Mouse (Mus musculus): ENCODE measurements at regions not wholly inside any gene's neighbourhood (a gene's known extent, or its start where the extent isn't known, plus 50 kb on each side); places are given as distances from the start of the nearest gene placed in this dataset.

- H3K9ac ChIP-seq (ENCODE audit: low read depth, low read length, severe bottlenecking), result no peak overlapping the region
- no peak for TF ChIP-seq POLR2A (IDR thresholded peaks at IDR 0.05; ENCODE audit: borderline replicate concordance, extremely low read depth, insufficient read depth, insufficient read length)
- H3K27me3 ChIP-seq (ENCODE audit: control insufficient read depth, insufficient read depth, low read length), result no peaks in the 10 kb centered on the region
- ATAC-seq (ENCODE audit: low FRiP score, low read depth), result no peak
- H3K9me3 ChIP-seq (ENCODE audit: control insufficient read depth, low read length), result no peaks in the 10 kb centered on the region
- peaks cover 62% of the 10 kb centered on the region for H3K4me1 ChIP-seq (ENCODE audit: control insufficient read depth, insufficient read depth, low read length)
- H3K27ac ChIP-seq (replicated peaks; ENCODE audit: low read depth, low read length), result no peak overlapping the region
- no peak for DNase-seq (ENCODE audit: low spot score)
- H3K4me3 ChIP-seq (replicated peaks; ENCODE audit: low read length), result no peak overlapping the region
- H3K4me2 ChIP-seq (replicated peaks; ENCODE audit: low read depth, low read length, severe bottlenecking), result no peak overlapping the region
- H3K36me3 ChIP-seq (ENCODE audit: control insufficient read depth, insufficient read depth, low read length), result no peaks in the 10 kb centered on the region
- 10% methylated on average over 1 of the region's 1 CpGs for WGBS
Observed at GRCm38 (mm10) chr14:120150589-120150988, 108.4 kb upstream of the Oxgr1 start.

- no peak for TF ChIP-seq POLR2A (IDR thresholded peaks at IDR 0.05; ENCODE audit: borderline replicate concordance, extremely low read depth, insufficient read depth, insufficient read length)
- H3K36me3 ChIP-seq (ENCODE audit: control insufficient read depth, insufficient read depth, low read length), result no peaks in the 10 kb centered on the region
- peak overlapping the region; percentile 83 for H3K27ac ChIP-seq (replicated peaks; ENCODE audit: low read depth, low read length)
- H3K4me2 ChIP-seq (replicated peaks; ENCODE audit: low read depth, low read length, severe bottlenecking), result peak overlapping the region; percentile 34
- 23% methylated on average over 7 of the region's 7 CpGs for WGBS
- H3K4me1 ChIP-seq (ENCODE audit: control insufficient read depth, insufficient read depth, low read length), result peaks cover 64% of the 10 kb centered on the region
- ATAC-seq (ENCODE audit: low FRiP score, low read depth), result no peak
- no peaks in the 10 kb centered on the region for H3K27me3 ChIP-seq (ENCODE audit: control insufficient read depth, insufficient read depth, low read length)
- H3K9ac ChIP-seq (ENCODE audit: low read depth, low read length, severe bottlenecking), result no peak overlapping the region; the same call in 1 of the 2 replicates
- no peaks in the 10 kb centered on the region for H3K9me3 ChIP-seq (ENCODE audit: control insufficient read depth, low read length)
- no peak overlapping the region for H3K4me3 ChIP-seq (replicated peaks; ENCODE audit: low read length)
- DNase-seq (ENCODE audit: low spot score), result no peak
Observed at GRCm38 (mm10) chr14:120154413-120154812, 112.2 kb upstream of the Oxgr1 start.

- TF ChIP-seq POLR2A (IDR thresholded peaks at IDR 0.05; ENCODE audit: borderline replicate concordance, extremely low read depth, insufficient read depth, insufficient read length), result no peak
- ATAC-seq (ENCODE audit: low FRiP score, low read depth) (no peak), DNase-seq (ENCODE audit: low spot score) (no peak)
- 91% methylated on average over 2 of the region's 2 CpGs for WGBS
- H3K9me3 ChIP-seq (ENCODE audit: control insufficient read depth, low read length), result no peaks in the 10 kb centered on the region
- no peaks in the 10 kb centered on the region for H3K36me3 ChIP-seq (ENCODE audit: control insufficient read depth, insufficient read depth, low read length)
- H3K4me3 ChIP-seq (replicated peaks; ENCODE audit: low read length), result no peak overlapping the region
- H3K27me3 ChIP-seq (ENCODE audit: control insufficient read depth, insufficient read depth, low read length), result no peaks in the 10 kb centered on the region
- H3K27ac ChIP-seq (replicated peaks; ENCODE audit: low read depth, low read length), result no peak overlapping the region
- no peak overlapping the region for H3K4me2 ChIP-seq (replicated peaks; ENCODE audit: low read depth, low read length, severe bottlenecking)
- H3K4me1 ChIP-seq (ENCODE audit: control insufficient read depth, insufficient read depth, low read length), result peaks cover 4% of the 10 kb centered on the region; the same call in 1 of the 2 replicates
- no peak overlapping the region for H3K9ac ChIP-seq (ENCODE audit: low read depth, low read length, severe bottlenecking)
Observed at GRCm38 (mm10) chr14:120164184-120164583, 111.3 kb upstream of the Mbnl2 start.

GRCm38 (mm10) chr14:120165496-120166045 is 109.9 kb upstream of the Mbnl2 start:
- DNase-seq (ENCODE audit: low spot score) (no peak), ATAC-seq (ENCODE audit: low FRiP score, low read depth) (no peak)
- Histone ChIP-seq H3K9me3 (ENCODE audit: control insufficient read depth, low read length) (no peaks in the 10 kb centered on the region), H3K4me3 (replicated peaks; ENCODE audit: low read length) (no peak overlapping the region), H3K4me2 (replicated peaks; ENCODE audit: low read depth, low read length, severe bottlenecking) (no peak overlapping the region), H3K27me3 (ENCODE audit: control insufficient read depth, insufficient read depth, low read length) (no peaks in the 10 kb centered on the region), H3K4me1 (ENCODE audit: control insufficient read depth, insufficient read depth, low read length) (no peaks in the 10 kb centered on the region), H3K9ac (ENCODE audit: low read depth, low read length, severe bottlenecking) (no peak overlapping the region), H3K36me3 (ENCODE audit: control insufficient read depth, insufficient read depth, low read length) (no peaks in the 10 kb centered on the region), H3K27ac (replicated peaks; ENCODE audit: low read depth, low read length) (no peak overlapping the region)
- no peak for TF ChIP-seq POLR2A (IDR thresholded peaks at IDR 0.05; ENCODE audit: borderline replicate concordance, extremely low read depth, insufficient read depth, insufficient read length)
- 83% methylated on average over 10 of the region's 10 CpGs for WGBS

GRCm38 (mm10) chr14:120170733-120171132 is 104.7 kb upstream of the Mbnl2 start:
- H3K36me3 ChIP-seq (ENCODE audit: control insufficient read depth, insufficient read depth, low read length), result no peaks in the 10 kb centered on the region
- no peaks in the 10 kb centered on the region for H3K27me3 ChIP-seq (ENCODE audit: control insufficient read depth, insufficient read depth, low read length)
- WGBS, result 89% methylated on average over 7 of the region's 7 CpGs
- H3K9me3 ChIP-seq (ENCODE audit: control insufficient read depth, low read length), result no peaks in the 10 kb centered on the region
- no peak overlapping the region for H3K4me3 ChIP-seq (replicated peaks; ENCODE audit: low read length)
- H3K4me2 ChIP-seq (replicated peaks; ENCODE audit: low read depth, low read length, severe bottlenecking), result no peak overlapping the region
- H3K9ac ChIP-seq (ENCODE audit: low read depth, low read length, severe bottlenecking), result no peak overlapping the region
- ATAC-seq (ENCODE audit: low FRiP score, low read depth), result no peak
- TF ChIP-seq POLR2A (IDR thresholded peaks at IDR 0.05; ENCODE audit: borderline replicate concordance, extremely low read depth, insufficient read depth, insufficient read length), result no peak
- H3K27ac ChIP-seq (replicated peaks; ENCODE audit: low read depth, low read length), result no peak overlapping the region
- peaks cover 15% of the 10 kb centered on the region for H3K4me1 ChIP-seq (ENCODE audit: control insufficient read depth, insufficient read depth, low read length)
- DNase-seq (ENCODE audit: low spot score), result no peak

- WGBS, result 93% methylated on average over 4 of the region's 4 CpGs
- H3K27me3 ChIP-seq (ENCODE audit: control insufficient read depth, insufficient read depth, low read length), result no peaks in the 10 kb centered on the region
- H3K27ac ChIP-seq (replicated peaks; ENCODE audit: low read depth, low read length), result no peak overlapping the region
- no peaks in the 10 kb centered on the region for H3K9me3 ChIP-seq (ENCODE audit: control insufficient read depth, low read length)
- H3K4me1 ChIP-seq (ENCODE audit: control insufficient read depth, insufficient read depth, low read length), result peaks cover 15% of the 10 kb centered on the region
- ATAC-seq (ENCODE audit: low FRiP score, low read depth) (no peak), DNase-seq (ENCODE audit: low spot score) (no peak)
- no peaks in the 10 kb centered on the region for H3K36me3 ChIP-seq (ENCODE audit: control insufficient read depth, insufficient read depth, low read length)
- TF ChIP-seq POLR2A (IDR thresholded peaks at IDR 0.05; ENCODE audit: borderline replicate concordance, extremely low read depth, insufficient read depth, insufficient read length), result no peak
- H3K4me3 ChIP-seq (replicated peaks; ENCODE audit: low read length), result no peak overlapping the region
- H3K4me2 ChIP-seq (replicated peaks; ENCODE audit: low read depth, low read length, severe bottlenecking), result no peak overlapping the region
- no peak overlapping the region for H3K9ac ChIP-seq (ENCODE audit: low read depth, low read length, severe bottlenecking)
Observed at GRCm38 (mm10) chr14:120172058-120172457, 103.4 kb upstream of the Mbnl2 start.

All from limb, embryonic 14.5 days (tissue).